Mouse (Mus musculus): ENCODE data around the gene Sik1.

DNA sequence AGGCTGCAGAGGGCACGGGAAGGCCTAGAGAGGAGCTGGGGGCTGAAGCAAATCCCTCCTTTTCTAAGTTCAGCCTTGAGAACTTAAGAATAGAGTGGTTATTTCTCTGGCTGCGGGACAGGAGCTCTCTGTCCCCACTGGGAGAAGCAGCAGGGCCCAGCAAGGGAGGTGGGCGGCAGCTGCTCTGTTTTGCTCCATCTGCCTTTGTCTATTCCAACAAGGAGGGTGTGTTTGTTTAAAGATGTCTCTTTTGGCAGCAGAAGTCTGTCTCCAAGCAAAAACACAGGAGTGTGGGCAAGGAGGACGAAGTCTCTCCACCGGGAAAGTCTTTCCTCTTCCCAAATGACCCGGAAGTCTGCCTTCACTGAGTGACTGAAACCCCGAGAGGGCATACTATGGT is 18.8 kb downstream of the Sik1 start:
- TF ChIP-seq POLR2A (IDR thresholded peaks at IDR 0.05; ENCODE audit: borderline replicate concordance, low read depth, low read length), result no peak
- no peak for TF ChIP-seq CTCF (IDR thresholded peaks at IDR 0.05; ENCODE audit: low read depth, low read length)
